Mouse (Mus musculus): ENCODE measurements around the gene Rom1.

DNA sequence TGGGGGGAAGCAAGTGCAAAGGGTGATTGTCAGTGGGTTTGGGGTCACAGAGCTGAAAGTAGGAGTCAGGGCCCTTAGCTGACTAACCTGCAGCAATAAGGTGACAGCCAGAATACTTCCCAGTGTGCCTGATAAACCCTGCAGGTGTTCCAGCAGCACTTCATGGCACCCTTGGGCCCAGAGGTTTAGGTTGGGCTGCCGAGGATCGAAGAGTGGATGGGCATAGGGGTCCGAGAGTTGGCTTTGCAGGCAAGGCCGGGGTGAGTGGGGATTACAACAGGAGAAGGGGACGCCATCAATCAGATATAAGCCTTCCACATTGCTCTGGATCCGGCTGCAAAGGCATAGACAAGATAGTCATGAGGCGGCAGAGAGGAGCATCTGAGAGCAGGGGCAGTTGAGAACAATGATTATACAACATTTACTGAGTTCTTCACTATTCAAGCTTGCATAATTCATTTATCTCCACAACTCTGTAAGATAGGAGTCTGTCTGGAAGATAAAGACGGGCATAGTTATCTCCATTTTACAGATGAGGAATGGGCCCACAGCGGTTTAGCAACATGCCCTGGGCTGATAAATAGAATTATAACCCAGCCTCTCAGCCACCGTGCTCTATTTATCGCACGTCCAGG, 1.1 kb downstream of the Rom1 start:
- TF ChIP-seq CTCF (IDR thresholded peaks at IDR 0.05; ENCODE audit: low read depth) (no peak), EP300 (IDR thresholded peaks at IDR 0.05; ENCODE audit: low read depth) (peak; percentile 89)
